Mouse (Mus musculus) kidney, adult 11 months (tissue): Measurements from ENCODE around the gene Gm10666.
"Not testable (repeated sequence)": the region's sequence is repeated elsewhere in the genome, so short reads cannot be mapped to it uniquely, and the experiment has no call there.

Experiments
- DNase-seq: peaks from one replicate; pipeline ENCODE4 v3.0.0; 2022

The Gm10666 gene

DNA sequence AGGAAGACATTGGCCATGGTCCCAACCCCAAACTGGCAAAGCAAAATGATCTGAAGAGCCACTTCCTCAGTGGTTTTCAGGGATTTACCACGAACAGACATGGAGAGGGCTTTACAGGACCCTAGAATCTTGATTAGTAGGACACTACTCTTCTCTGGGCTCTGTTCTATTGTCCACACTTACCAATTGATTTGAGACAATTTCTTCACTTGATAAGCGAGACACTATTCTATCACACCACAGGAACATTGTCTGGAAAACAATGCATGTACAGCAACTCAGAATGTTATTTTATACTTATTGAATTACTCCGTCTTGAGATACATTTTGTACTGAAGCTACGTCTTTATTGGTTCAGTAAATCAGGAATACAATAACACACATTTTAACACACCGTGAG, at the start of gene Gm10666:
TSS of gene Gm10666 (minus strand) at position 101 of the 400 bp plus-strand sequence.
- DNase-seq, result not testable (repeated sequence)

DNA sequence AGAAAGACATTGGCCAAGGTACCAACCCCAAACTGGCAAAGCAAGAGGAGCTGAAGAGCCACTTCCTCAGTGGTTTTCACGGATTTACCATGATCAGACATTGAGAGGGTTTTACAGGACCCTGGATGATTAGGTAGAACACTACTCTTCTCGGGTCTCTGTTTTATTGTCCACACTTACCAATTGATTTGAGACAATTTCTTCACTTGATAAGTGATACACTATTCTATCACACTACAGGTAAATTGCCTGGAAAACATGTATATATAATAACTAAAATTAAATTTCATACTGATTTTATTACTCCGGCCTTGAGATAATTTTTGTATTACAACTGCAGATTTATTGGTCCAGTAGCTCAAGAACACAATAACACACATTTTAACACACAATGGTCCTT, 29.4 kb upstream of the Gm10666 start, which contains the start of gene Vmn1r142:
TSS of gene Vmn1r142 (minus strand) at position 101 of the 400 bp plus-strand sequence.
- not testable (repeated sequence) for DNase-seq

DNA sequence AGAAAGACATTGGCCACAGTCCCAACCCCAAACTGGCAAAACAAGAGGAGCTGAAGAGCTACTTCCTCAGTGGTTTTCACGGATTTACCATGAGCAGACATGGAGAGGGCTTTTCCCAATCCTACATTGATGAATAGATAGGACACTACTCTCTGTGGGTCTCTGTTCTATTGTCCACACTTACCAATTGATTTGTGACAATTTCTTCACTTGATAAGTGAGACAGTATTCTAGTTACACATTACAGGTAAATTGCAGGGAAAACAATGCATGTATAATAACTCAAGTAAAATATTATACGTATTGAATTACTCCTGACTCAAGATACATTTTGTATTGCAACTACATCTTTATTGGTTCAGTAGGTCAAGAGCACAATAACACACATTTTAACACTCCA, 16.4 kb downstream of the Gm10666 start, which contains the start of gene Gm16451:
TSS of gene Gm16451 (minus strand) at position 101 of the 400 bp plus-strand sequence.
- not testable (repeated sequence) for DNase-seq
